Mouse (Mus musculus) cerebellum, postnatal 14 days (tissue): ENCODE measurements at regions not wholly inside any gene's neighbourhood (a gene's known extent, or its start where the extent isn't known, plus 50 kb on each side); places are given as distances from the start of the nearest gene placed in this dataset.
"Not testable (repeated sequence)": the region's sequence is repeated elsewhere in the genome, so short reads cannot be mapped to it uniquely, and the experiment has no call there.

Source experiments
- DNase-seq, 2 experiments: peaks; one replicate each; pipeline ENCODE4 v3.0.0; 2021; ENCODE audit warnings: mixed read lengths in 2 of 2

- no peak for DNase-seq
These were observed 88.2 kb upstream of the Egfr start for GRCm38 (mm10) chr11:16663806-16664205.

GRCm38 (mm10) chr11:16669453-16670251 is 82.4 kb upstream of the Egfr start:
- peak; percentile 8 to 26 for DNase-seq

GRCm38 (mm10) chr11:16670282-16670681 is 81.7 kb upstream of the Egfr start:
- DNase-seq: no peak

GRCm38 (mm10) chr11:16675951-16676350 is 76.1 kb upstream of the Egfr start:
- DNase-seq: not testable (repeated sequence)

GRCm38 (mm10) chr11:16683538-16683937 is 68.5 kb upstream of the Egfr start:
- DNase-seq: no peak

GRCm38 (mm10) chr11:16695596-16695995 is 56.4 kb upstream of the Egfr start:
- no peak for DNase-seq

GRCm38 (mm10) chr11:16696787-16697186 is 55.2 kb upstream of the Egfr start:
- no peak for DNase-seq

- DNase-seq: no peak
These were observed 50.2 kb upstream of the Egfr start for GRCm38 (mm10) chr11:16701826-16702225.
